Mouse (Mus musculus) layer of hippocampus, postnatal 10 days (tissue): ENCODE data around the gene Icmt. TPM values are rescaled to one million over a fixed set of nuclear protein-coding genes. Genes with fewer than 3 reads are reported as not detected.
A peak's percentile ranks its signal among the peaks of the same experiment; 100 is the strongest.

Source experiments
- DNase-seq, 2 experiments: peaks; one replicate each; pipeline ENCODE4 v3.0.0; 2021; ENCODE audit warnings: low spot score in 2 of 2
- long read RNA-seq: library from polyadenylated mRNA; stranded (forward); transcript quantifications from one replicate; pipeline ENCODE4 v2.0.0, GENCODE M21; 2023
- total RNA-seq, 2 experiments: library from RNA; stranded (reverse); gene quantifications; 2 replicates each; pipeline ENCODE4 v1.2.3; 2021

The Icmt gene
- 10 to 100 TPM; 27.9 to 33.9 TPM for total RNA-seq
- long read RNA-seq, full-length matches to known transcripts, result 6 of 6 reads
- long read RNA-seq, partial matches to known transcripts, result 0 of 6 reads
- long read RNA-seq, other reads (novel, unspliced or antisense), result 0 of 6 reads

GRCm38 (mm10) chr4:152296874-152297861, at the start of gene Icmt:
Gene Icmt, plus strand, starts transcription at chr4:152297227.
- DNase-seq, result peak; percentile 99

GRCm38 (mm10) chr4:152250615-152251014, 46.4 kb upstream of the Icmt start:
- DNase-seq, result no peak

- no peak for DNase-seq
These were observed 43.8 kb upstream of the Icmt start for GRCm38 (mm10) chr4:152253183-152253759.

GRCm38 (mm10) chr4:152257070-152257469, 40.0 kb upstream of the Icmt start:
- peak; percentile 72 to 77 for DNase-seq

GRCm38 (mm10) chr4:152260451-152260850, 36.6 kb upstream of the Icmt start:
- DNase-seq, result no peak

GRCm38 (mm10) chr4:152262187-152262586, 34.8 kb upstream of the Icmt start:
- DNase-seq, result no peak

GRCm38 (mm10) chr4:152263089-152263488, 33.9 kb upstream of the Icmt start:
- DNase-seq, result no peak

GRCm38 (mm10) chr4:152263512-152264176, 33.4 kb upstream of the Icmt start:
- DNase-seq, result no peak

GRCm38 (mm10) chr4:152264177-152264530, 32.9 kb upstream of the Icmt start:
- DNase-seq, result no peak

GRCm38 (mm10) chr4:152264867-152265568, 32.0 kb upstream of the Icmt start:
- no peak for DNase-seq

- DNase-seq, result no peak
These were observed 31.2 kb upstream of the Icmt start for GRCm38 (mm10) chr4:152265791-152266190.

GRCm38 (mm10) chr4:152266236-152266895, 30.7 kb upstream of the Icmt start:
- DNase-seq, result peak; percentile 54 to 64

- DNase-seq, result peak; percentile 46 to 62
These were observed 29.2 kb upstream of the Icmt start for GRCm38 (mm10) chr4:152267748-152268369.

- no peak for DNase-seq
These were observed 27.1 kb upstream of the Icmt start for GRCm38 (mm10) chr4:152269967-152270366.

- DNase-seq, result no peak
These were observed 26.4 kb upstream of the Icmt start for GRCm38 (mm10) chr4:152270599-152270998.

GRCm38 (mm10) chr4:152271334-152271733, 25.7 kb upstream of the Icmt start:
- DNase-seq, result no peak

GRCm38 (mm10) chr4:152272006-152272405, 25.0 kb upstream of the Icmt start:
- no peak for DNase-seq

GRCm38 (mm10) chr4:152272449-152273049, 24.5 kb upstream of the Icmt start:
- peak in 1 of 2 experiments; percentile 46 for DNase-seq

- DNase-seq, result no peak
These were observed 23.8 kb upstream of the Icmt start for GRCm38 (mm10) chr4:152273191-152273590.
